Mouse (Mus musculus): ENCODE data around the gene Bik.

GRCm38 (mm10) chr15:83527092-83527437, 403 bp downstream of the Bik start:
- TF ChIP-seq CTCF (conservative IDR thresholded peaks at IDR 0.05; ENCODE audit: low read length) = no peak
- TF ChIP-seq POU5F1 (IDR thresholded peaks at IDR 0.05; ENCODE audit: borderline replicate concordance, low read length) = no peak

All from E14TG2a.4 (cell line).